Mouse (Mus musculus) left cerebral cortex, postnatal 14 days (tissue): Measurements from ENCODE around the gene Slc24a4. TPM values are rescaled to one million over a fixed set of nuclear protein-coding genes. Genes with fewer than 3 reads are reported as not detected.

Experiments used
- total RNA-seq, 2 experiments: library from RNA; stranded (reverse); gene quantifications; 2 replicates each; pipeline ENCODE4 v1.2.3; 2021

Gene Slc24a4
- total RNA-seq, 2 experiments from 2014 or later: 25.8 to 26.4 TPM

Other genes starting within 250 kb of the Slc24a4 start
- 10 to 100 TPM; 24.3 to 25.2 TPM for gene Trip11, start 215.5 kb upstream of the Slc24a4 start, total RNA-seq
- 10 to 100 TPM; 19.2 to 20.2 TPM for gene Atxn3, start 170.5 kb upstream of the Slc24a4 start, total RNA-seq
- gene Cpsf2, start 152.7 kb upstream of the Slc24a4 start, total RNA-seq: 10 to 100 TPM; 31.1 to 32.0 TPM
- gene Rin3, start 154.3 kb downstream of the Slc24a4 start, total RNA-seq: 1 to 10 TPM; 3.2 to 4.5 TPM